Mouse (Mus musculus): ENCODE data around the gene Aak1. TPM values are rescaled to one million over a fixed set of nuclear protein-coding genes. Genes with fewer than 3 reads are reported as not detected.

The Aak1 gene
- total and polyA plus RNA-seq, 3 experiments, result 2.8 to 21.0 (median 7.1) TPM

GRCm38 (mm10) chr6:86908561-86909150, 59.3 kb downstream of the Aak1 start:
- H3K4me1 ChIP-seq (ENCODE audit: control insufficient read depth in 1 of 2, insufficient read depth in 2 of 2), result no peaks in the 10 kb centered on the region
- in situ Hi-C loops (cut with MboI; ENCODE audit: low pct_ligation_motif_present, low pct_unique_long_range_greater_than_20kb, low sequenced_read_pairs), result no loop called here
- no peak overlapping the region for H3K4me3 ChIP-seq (replicated peaks in 1 of 3; ENCODE audit: low read depth in 2 of 3, low read length in 2 of 3, poor library complexity in 1 of 3)
- no peaks in the 10 kb centered on the region for H3K9me3 ChIP-seq (replicated peaks; ENCODE audit: low read length)
- no peak overlapping the region for H3K9ac ChIP-seq (ENCODE audit: insufficient read depth, low read depth)
- no peaks in the 10 kb centered on the region for H3K79me2 ChIP-seq (replicated peaks; ENCODE audit: control insufficient read depth, extremely low read depth, insufficient read depth, poor library complexity, severe bottlenecking)
- H3K27ac ChIP-seq (ENCODE audit: insufficient read depth, low read depth), result no peak overlapping the region
- H3K36me3 ChIP-seq (replicated peaks in 1 of 2; ENCODE audit: control insufficient read depth in 1 of 2, insufficient read depth in 1 of 2, low read length in 1 of 2), result peaks cover 0 to 23% of the 10 kb centered on the region in 2 experiments
- dilution Hi-C loops (cut with MboI; ENCODE audit: extremely low pct_ligation_motif_present, extremely low pct_unique_long_range_greater_than_20kb, low sequenced_read_pairs), result no loop called here
- TF ChIP-seq CHD2 (IDR thresholded peaks at IDR 0.05; ENCODE audit: low read length) (no peak), TCF12 (IDR thresholded peaks at IDR 0.05; ENCODE audit: low read depth, low read length) (no peak), HCFC1 (IDR thresholded peaks at IDR 0.05; ENCODE audit: low read depth, low read length) (no peak), USF1 (IDR thresholded peaks at IDR 0.05; ENCODE audit: low read depth, low read length) (no peak), ZMIZ1 (IDR thresholded peaks at IDR 0.05; ENCODE audit: low read depth, low read length) (no peak), RCOR1 (conservative IDR thresholded peaks at IDR 0.05; ENCODE audit: low read depth, low read length) (no peak), MYC (IDR thresholded peaks at IDR 0.05; ENCODE audit: low read depth, low read length) (no peak), CHD1 (IDR thresholded peaks at IDR 0.05; ENCODE audit: low read depth, low read length) (no peak), JUND (conservative IDR thresholded peaks at IDR 0.05; ENCODE audit: low read depth, low read length) (no peak), E2F4 (IDR thresholded peaks at IDR 0.05; ENCODE audit: insufficient replicate concordance, low read depth, low read length) (no peak), IRF4 (IDR thresholded peaks at IDR 0.05; ENCODE audit: low read depth, low read length) (no peak), MAZ (IDR thresholded peaks at IDR 0.05; ENCODE audit: low read depth, low read length) (no peak), PAX5 (IDR thresholded peaks at IDR 0.05; ENCODE audit: low read length) (no peak), NRF1 (IDR thresholded peaks at IDR 0.05; ENCODE audit: low read depth, low read length) (no peak), CTCF (conservative IDR thresholded peaks at IDR 0.05 in 1 of 2, IDR thresholded peaks at IDR 0.05 in 1 of 2; ENCODE audit: low read depth in 2 of 2, low read length in 2 of 2) (no peak), GABPA (IDR thresholded peaks at IDR 0.05; ENCODE audit: insufficient replicate concordance, low read depth, low read length) (no peak)
- H3K27me3 ChIP-seq (replicated peaks), result no peaks in the 10 kb centered on the region
- H3K4me2 ChIP-seq (ENCODE audit: insufficient read depth, low read depth, poor library complexity, severe bottlenecking), result no peak overlapping the region
- no peak for DNase-seq (ENCODE audit: extremely low read depth)

- Histone ChIP-seq H3K4me2 (ENCODE audit: insufficient read depth, low read depth, poor library complexity, severe bottlenecking) (no peak overlapping the region), H3K36me3 (replicated peaks in 1 of 2; ENCODE audit: control insufficient read depth in 1 of 2, insufficient read depth in 1 of 2, low read length in 1 of 2) (peaks cover 0 to 27% of the 10 kb centered on the region in 2 experiments), H3K27ac (ENCODE audit: insufficient read depth, low read depth) (no peak overlapping the region), H3K79me2 (replicated peaks; ENCODE audit: control insufficient read depth, extremely low read depth, insufficient read depth, poor library complexity, severe bottlenecking) (no peaks in the 10 kb centered on the region), H3K4me1 (ENCODE audit: control insufficient read depth in 1 of 2, insufficient read depth in 2 of 2) (peaks cover 0 to 4% of the 10 kb centered on the region in 2 experiments; a peak in 1 of 4 replicates), H3K4me3 (replicated peaks in 1 of 3; ENCODE audit: low read depth in 2 of 3, low read length in 2 of 3, poor library complexity in 1 of 3) (no peak overlapping the region), H3K9ac (ENCODE audit: insufficient read depth, low read depth) (no peak overlapping the region), H3K9me3 (replicated peaks; ENCODE audit: low read length) (no peaks in the 10 kb centered on the region), H3K27me3 (replicated peaks) (no peaks in the 10 kb centered on the region)
- in situ Hi-C loops (cut with MboI; ENCODE audit: low pct_ligation_motif_present, low pct_unique_long_range_greater_than_20kb, low sequenced_read_pairs), result loop anchor here (10.0 kb wide), 1 partner anchor 165 kb away; no protein-coding TSS in a partner anchor
- dilution Hi-C loops (cut with MboI; ENCODE audit: extremely low pct_ligation_motif_present, extremely low pct_unique_long_range_greater_than_20kb, low sequenced_read_pairs), result no loop called here
- no peak for DNase-seq (ENCODE audit: extremely low read depth)
- no peak for TF ChIP-seq SMC3 (IDR thresholded peaks at IDR 0.05; ENCODE audit: low read depth, low read length)
- TF ChIP-seq JUN (IDR thresholded peaks at IDR 0.05; ENCODE audit: insufficient read depth, low read depth, low read length), result no peak
- no peak for TF ChIP-seq SIN3A (IDR thresholded peaks at IDR 0.05; ENCODE audit: low read length)
- TF ChIP-seq ETS1 (conservative IDR thresholded peaks at IDR 0.05; ENCODE audit: low read depth, low read length), result no peak
- TF ChIP-seq JUND (conservative IDR thresholded peaks at IDR 0.05; ENCODE audit: low read depth, low read length), result no peak
- no peak for TF ChIP-seq UBTF (IDR thresholded peaks at IDR 0.05; ENCODE audit: low read depth, low read length)
- TF ChIP-seq CHD1 (IDR thresholded peaks at IDR 0.05; ENCODE audit: low read depth, low read length), result no peak
- TF ChIP-seq MAFK (IDR thresholded peaks at IDR 0.05; ENCODE audit: insufficient replicate concordance, low read length), result no peak
- no peak for TF ChIP-seq POLR2AphosphoS2 (IDR thresholded peaks at IDR 0.05; ENCODE audit: low read depth, low read length)
- TF ChIP-seq EP300 (IDR thresholded peaks at IDR 0.05; ENCODE audit: low read length), result no peak
- no peak for TF ChIP-seq TBP (conservative IDR thresholded peaks at IDR 0.05; ENCODE audit: low read depth, low read length)
- no peak for TF ChIP-seq CTCF (conservative IDR thresholded peaks at IDR 0.05 in 1 of 2, IDR thresholded peaks at IDR 0.05 in 1 of 2; ENCODE audit: low read depth in 2 of 2, low read length in 2 of 2)
- TF ChIP-seq ZMIZ1 (IDR thresholded peaks at IDR 0.05; ENCODE audit: low read depth, low read length), result no peak
- TF ChIP-seq USF1 (IDR thresholded peaks at IDR 0.05; ENCODE audit: low read depth, low read length), result no peak
- TF ChIP-seq MYC (IDR thresholded peaks at IDR 0.05; ENCODE audit: low read depth, low read length), result no peak
- no peak for TF ChIP-seq MAX (IDR thresholded peaks at IDR 0.05; ENCODE audit: low read length)
- TF ChIP-seq NELFE (IDR thresholded peaks at IDR 0.05; ENCODE audit: low read depth, low read length), result no peak
- TF ChIP-seq E2F4 (IDR thresholded peaks at IDR 0.05; ENCODE audit: insufficient replicate concordance, low read depth, low read length), result no peak
- TF ChIP-seq PAX5 (IDR thresholded peaks at IDR 0.05; ENCODE audit: low read length), result no peak
- no peak for TF ChIP-seq MXI1 (IDR thresholded peaks at IDR 0.05; ENCODE audit: low read depth, low read length)
Measured at GRCm38 (mm10) chr6:86909881-86910280, 60.6 kb downstream of the Aak1 start.
